Mouse (Mus musculus): ENCODE results near the gene B9d1. TPM values are rescaled to one million over a fixed set of nuclear protein-coding genes. Genes with fewer than 3 reads are reported as not detected.

Gene B9d1
- total RNA-seq, 2 experiments from 2014 or later: 8.1 to 11.4 TPM

GRCm38 (mm10) chr11:61487936-61488335 is 17.0 kb upstream of the B9d1 start:
- DNase-seq (ENCODE audit: low spot score in 2 of 2): no peak

- no peak for DNase-seq (ENCODE audit: low spot score in 2 of 2)
These were observed 15.9 kb upstream of the B9d1 start for GRCm38 (mm10) chr11:61489085-61489484.

- no peak for DNase-seq (ENCODE audit: low spot score in 2 of 2)
These were observed 15.1 kb upstream of the B9d1 start for GRCm38 (mm10) chr11:61489874-61490273.

DNA sequence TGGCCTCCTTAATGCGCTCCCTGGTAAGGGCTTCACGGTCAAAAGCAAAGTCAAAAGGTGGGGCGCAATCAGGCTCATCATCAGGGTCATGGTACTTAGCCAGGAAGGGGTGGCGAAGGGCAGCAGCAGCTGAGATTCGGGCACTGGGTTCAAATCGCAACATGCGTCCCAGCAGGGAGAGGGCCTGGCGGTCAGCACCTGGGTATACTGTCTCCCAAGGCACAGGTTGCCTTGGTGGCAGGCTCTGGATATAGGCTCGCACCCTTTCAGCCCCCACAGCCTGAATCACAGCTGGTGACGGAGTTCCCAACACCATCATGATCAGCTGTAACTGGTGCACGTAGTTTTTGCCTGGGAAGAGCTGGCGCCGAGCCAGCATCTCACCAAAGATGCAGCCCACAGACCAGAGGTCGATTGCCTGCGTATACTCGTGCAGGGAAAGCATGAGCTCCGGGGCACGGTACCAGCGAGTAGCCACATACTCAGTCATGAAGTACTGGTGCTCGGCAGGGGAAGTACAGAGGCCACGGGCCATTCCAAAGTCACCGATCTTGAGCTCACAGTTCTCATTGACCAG is 13.9 kb upstream of the B9d1 start:
- DNase-seq (ENCODE audit: low spot score in 2 of 2): no peak

DNA sequence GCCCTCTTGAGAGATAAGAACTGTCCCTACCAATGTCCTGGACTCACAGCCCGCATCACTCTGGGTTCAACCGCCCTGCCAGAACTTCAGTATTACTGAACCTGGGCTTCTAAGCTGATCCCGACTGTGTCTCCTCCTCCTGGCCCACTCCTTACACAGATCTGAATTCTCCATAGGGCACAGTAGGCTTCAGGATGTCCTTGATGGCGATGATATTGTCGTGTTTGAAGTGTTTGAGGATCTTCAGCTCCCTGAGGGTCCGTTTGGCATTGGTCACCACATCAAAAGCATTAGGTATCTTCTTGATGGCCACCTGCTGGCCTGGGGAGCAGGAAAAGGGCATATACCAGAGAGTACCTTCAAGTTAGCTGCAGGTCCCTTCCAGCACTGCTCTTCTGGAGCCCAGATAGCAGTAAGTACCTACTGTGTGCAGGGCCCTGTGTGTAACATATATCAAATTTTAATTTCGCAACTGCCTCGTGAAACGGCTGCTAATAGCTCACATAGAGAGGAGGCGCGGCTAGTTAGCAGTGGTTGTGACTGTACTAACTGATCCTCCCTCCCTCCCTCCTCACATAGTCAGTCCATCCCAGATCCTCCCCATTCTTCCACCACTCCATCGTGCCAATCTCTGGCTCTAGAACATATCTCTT is 12.1 kb upstream of the B9d1 start:
- no peak for DNase-seq (ENCODE audit: low spot score in 2 of 2)

GRCm38 (mm10) chr11:61493525-61494128 is 11.3 kb upstream of the B9d1 start:
- DNase-seq (ENCODE audit: low spot score in 2 of 2): peak in 1 of 2 experiments; percentile 46

GRCm38 (mm10) chr11:61494129-61494997 is 10.6 kb upstream of the B9d1 start, which contains the start of gene Mapk7:
Gene Mapk7 (minus strand): TSS chr11:61494406.
- peak; percentile 98 for DNase-seq (ENCODE audit: low spot score in 2 of 2)

DNA sequence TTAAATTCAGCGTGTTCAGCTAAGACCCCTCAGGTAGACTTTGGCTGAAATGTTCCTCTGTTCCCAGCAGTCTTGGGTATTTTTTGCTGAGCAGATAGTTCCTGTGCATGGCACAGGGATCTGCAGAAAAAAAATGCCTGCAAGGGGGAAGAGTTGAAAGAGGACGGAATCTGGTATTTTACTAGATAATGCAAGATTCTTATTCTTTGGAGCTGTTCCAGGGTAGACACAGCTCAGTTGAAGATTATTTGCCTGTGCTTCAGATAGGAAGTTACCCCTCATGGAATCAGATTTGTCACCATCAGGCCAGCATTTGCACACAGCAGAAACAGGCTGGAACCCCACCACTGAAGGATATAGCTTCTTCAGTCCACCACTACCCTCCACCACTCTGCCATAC is 9.4 kb upstream of the B9d1 start:
- no peak for DNase-seq (ENCODE audit: low spot score in 2 of 2)

DNA sequence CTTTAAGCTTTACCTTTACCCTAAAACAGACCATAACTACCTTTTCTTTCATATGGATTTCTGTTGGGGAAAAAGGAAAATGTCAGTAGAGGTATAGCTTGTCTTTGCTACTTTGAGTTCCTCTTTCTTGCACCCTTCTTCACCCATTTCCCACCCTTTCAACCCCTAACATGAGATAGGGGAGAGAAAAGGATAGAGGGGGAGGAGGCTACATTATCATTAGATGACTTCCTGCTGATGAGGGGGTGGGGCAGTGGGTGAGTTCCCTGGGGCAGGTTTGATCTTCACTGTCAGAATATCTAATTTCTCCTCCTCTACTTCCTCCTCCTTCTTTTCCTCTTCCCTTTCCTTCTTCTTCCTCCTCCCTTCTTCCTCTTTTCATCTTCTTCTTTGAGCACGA is 7.5 kb upstream of the B9d1 start:
- DNase-seq (ENCODE audit: low spot score in 2 of 2): no peak

GRCm38 (mm10) chr11:61498736-61499504 is 6.0 kb upstream of the B9d1 start:
- no peak for DNase-seq (ENCODE audit: low spot score in 2 of 2)

- DNase-seq (ENCODE audit: low spot score in 2 of 2): no peak
These were observed 1.0 kb upstream of the B9d1 start for GRCm38 (mm10) chr11:61503933-61504332.

- DNase-seq (ENCODE audit: low spot score in 2 of 2): no peak
These were observed 10.0 kb downstream of the B9d1 start for GRCm38 (mm10) chr11:61514953-61515352.

DNA sequence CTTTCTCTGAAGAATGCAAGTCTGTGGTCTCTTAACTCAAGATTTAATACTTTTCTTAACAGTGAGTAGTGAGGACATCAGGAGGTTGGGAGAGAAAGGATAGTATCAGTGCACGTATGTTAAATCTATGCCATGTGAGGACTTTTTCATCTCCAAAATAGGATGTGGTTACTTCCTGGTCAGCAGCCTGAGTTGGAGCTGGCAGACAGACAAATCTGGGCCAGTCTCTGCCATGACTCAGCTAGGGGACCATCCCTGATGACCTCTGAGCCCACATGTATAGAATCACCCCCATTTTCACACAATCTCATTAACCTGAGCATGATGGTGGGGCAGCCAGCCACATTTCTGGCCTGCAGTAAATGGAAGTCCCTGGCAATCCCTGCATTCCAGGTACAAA is 13.0 kb downstream of the B9d1 start:
- DNase-seq (ENCODE audit: low spot score in 2 of 2): no peak

- DNase-seq (ENCODE audit: low spot score in 2 of 2): no peak
These were observed 13.9 kb downstream of the B9d1 start for GRCm38 (mm10) chr11:61518871-61519270.

DNA sequence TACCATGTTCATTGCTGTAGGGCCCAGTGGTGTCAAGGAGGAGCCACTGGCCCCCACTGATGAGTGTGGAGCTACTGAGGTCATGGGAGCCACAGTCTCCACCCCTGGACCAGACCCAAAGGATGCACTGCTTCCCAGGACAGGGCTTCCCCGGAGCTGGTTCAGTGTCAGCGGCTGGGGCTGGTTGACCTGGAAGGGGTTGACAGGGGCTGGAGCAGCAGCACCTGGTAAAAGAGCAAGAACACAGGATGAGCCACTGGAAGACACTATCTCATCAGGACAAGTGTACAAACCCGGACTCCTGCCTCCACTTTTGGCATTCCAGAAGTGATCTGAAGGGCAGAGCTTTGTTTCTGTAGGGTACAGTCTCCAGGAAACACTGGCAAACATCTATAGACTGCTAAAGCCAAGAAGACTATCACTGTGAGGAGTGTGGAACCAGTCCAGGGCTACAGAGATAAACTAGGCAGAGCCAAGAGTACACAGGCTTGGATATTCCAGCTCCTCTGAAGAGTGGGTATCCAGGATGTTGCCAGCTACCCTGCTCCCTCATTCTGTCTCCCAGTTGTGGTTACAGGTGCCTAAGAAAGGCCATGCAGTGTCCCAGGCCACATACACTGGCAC is 14.7 kb downstream of the B9d1 start:
- DNase-seq (ENCODE audit: low spot score in 2 of 2): no peak

GRCm38 (mm10) chr11:61526872-61527271 is 21.9 kb downstream of the B9d1 start:
- DNase-seq (ENCODE audit: low spot score in 2 of 2): no peak

DNA sequence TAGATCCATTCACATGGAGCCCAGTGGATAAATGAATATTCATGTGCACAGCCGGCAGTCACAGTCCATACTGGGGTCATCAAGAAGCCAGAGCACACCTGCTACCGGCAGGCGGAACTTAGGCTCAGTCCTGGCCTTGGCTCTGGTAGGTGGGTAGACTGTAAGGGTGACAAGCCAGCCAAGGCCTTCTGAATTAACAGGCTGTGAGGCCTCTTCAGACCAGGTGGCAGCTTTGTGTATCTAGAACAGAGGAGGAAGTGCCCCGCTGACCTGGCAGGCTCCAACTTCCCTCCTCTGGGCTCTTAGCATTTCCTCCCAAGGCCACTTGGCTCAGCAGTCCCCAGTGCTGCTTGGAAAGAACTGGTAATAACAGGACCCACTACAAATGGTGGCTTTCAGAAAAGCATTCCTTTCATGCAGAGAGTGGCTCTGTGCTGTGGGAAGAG is 24.3 kb downstream of the B9d1 start:
- no peak for DNase-seq (ENCODE audit: low spot score in 2 of 2)

DNA sequence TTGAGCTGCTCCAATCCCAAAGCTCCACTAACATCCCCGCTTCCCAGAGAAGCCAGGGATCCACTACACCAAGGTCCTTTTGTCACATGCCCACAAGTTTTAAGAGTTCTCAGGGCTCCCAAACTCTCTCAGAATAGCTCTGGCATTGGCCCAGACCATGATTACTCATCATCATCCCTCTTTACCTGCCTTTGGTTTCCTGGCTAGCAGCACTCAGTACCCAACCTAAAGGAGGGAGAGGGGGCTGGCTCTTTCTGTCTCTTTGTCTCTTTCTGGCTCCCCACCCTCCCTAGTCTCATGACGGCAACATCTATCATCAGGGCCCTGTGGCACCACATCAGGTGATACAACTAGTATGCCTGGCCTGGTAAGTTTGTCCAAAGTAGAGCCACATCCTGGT is 27.9 kb downstream of the B9d1 start:
- DNase-seq (ENCODE audit: low spot score in 2 of 2): no peak

DNA sequence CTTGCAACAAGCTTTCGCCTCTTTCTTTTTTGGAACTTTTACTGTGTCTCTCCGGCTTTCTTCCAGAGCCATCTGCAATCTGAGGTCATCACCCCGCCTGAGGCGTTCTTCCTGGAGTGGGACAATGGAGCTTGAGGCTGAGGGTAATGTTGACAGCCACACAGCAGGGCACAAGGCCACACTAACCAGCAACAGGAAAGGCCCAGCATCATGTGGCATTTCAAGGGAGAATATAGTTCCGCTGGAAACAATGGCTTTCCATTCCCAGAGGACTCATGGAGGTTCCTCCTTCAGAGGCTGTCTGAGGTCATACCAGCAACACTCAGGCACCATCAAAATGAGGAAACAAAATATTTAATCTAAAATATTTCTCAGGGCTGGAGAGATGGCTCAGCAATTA is 28.6 kb downstream of the B9d1 start:
- DNase-seq (ENCODE audit: low spot score in 2 of 2): no peak

DNA sequence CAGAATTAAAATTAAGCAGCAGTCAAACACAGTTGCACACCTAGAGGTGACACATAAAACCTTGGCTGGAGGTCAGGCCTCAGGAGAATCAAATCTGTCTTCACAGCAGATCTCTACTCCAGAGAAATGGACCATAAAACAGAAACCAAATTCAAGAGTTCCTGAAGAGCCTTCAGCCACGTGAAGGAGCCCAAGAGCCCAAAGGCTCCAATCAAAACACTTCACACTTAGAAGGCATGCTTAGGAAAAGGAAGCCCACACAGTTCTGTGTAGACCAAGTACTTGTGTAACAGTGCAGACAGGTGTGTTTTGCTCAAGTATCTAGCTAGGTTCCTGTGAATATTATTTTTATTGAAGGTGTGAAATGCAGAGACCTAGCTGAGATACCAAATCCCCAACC is 30.6 kb downstream of the B9d1 start:
- DNase-seq (ENCODE audit: low spot score in 2 of 2): no peak

DNA sequence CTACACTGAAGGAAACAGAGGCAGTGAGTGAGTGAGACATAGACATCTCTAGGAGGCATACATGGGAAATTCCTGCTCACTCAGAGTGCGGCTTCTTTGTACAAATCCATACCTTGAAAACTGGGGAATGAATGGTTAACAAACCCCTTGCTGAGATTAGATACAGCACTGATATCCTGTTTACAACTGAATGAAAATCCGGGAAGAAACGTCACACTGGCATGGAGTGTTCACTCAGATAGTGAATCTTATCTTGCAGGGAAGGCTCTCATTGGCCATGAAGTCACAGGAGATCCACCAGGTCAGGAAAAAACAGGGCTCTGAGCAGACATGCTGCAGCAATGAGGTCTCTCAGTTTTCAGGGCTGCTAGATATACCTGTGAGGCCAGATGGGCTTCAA is 32.0 kb downstream of the B9d1 start:
- DNase-seq (ENCODE audit: low spot score in 2 of 2): no peak

Measured in gastrocnemius, postnatal 4 days (tissue).